Mouse (Mus musculus) forebrain, embryonic 14.5 days (tissue): Measurements from ENCODE around the gene Ptgs2. TPM values are rescaled to one million over a fixed set of nuclear protein-coding genes. Genes with fewer than 3 reads are reported as not detected.

Source experiments
- ATAC-seq: fragments of 200-750 bp; cut with Nextera tagmentation; 2 replicates; pipeline ENCODE4 v1.8.0; 2017; ENCODE audit warnings: mild to moderate bottlenecking, moderate library complexity
- DNase-seq: peaks from one replicate; pipeline ENCODE4 v3.0.0-alpha.2; 2015; ENCODE audit warnings: low spot score
- H3K27ac ChIP-seq: fragments of 300-500 bp; sonication (generic); 2 replicates; pipeline ENCODE4 v1.5.1; 2014; ENCODE audit warnings: low read depth, mild to moderate bottlenecking, control low read depth, low read length, moderate library complexity
- H3K27me3 ChIP-seq: fragments of 300-500 bp; sonication (generic); replicated peaks from 2 replicates; pipeline ENCODE4 v1.6.1; 2014; ENCODE audit warnings: low read length, control low read depth, mixed read lengths; ENCODE audit not compliant: control insufficient read depth, insufficient read depth
- H3K36me3 ChIP-seq: fragments of 300-500 bp; sonication (generic); 2 replicates; pipeline ENCODE4 v1.6.1; 2014; ENCODE audit warnings: low read length, control low read depth; ENCODE audit not compliant: control insufficient read depth, insufficient read depth
- H3K4me1 ChIP-seq: fragments of 300-500 bp; sonication (generic); 2 replicates; pipeline ENCODE4 v1.6.1; 2014; ENCODE audit warnings: antibody characterized with exemption, low read length, control low read depth; ENCODE audit not compliant: control insufficient read depth, insufficient read depth
- H3K4me2 ChIP-seq: fragments of 300-500 bp; sonication (generic); 2 replicates; pipeline ENCODE4 v1.6.1; 2014; ENCODE audit warnings: mild to moderate bottlenecking, control low read depth, low read length
- H3K4me3 ChIP-seq: fragments of 300-500 bp; sonication (generic); 2 replicates; pipeline ENCODE4 v1.5.1; 2014; ENCODE audit warnings: low read depth, low read length, control low read depth
- H3K9ac ChIP-seq: fragments of 300-500 bp; sonication (generic); 2 replicates; pipeline ENCODE4 v1.6.1; 2014; ENCODE audit warnings: mild to moderate bottlenecking, low read length, control low read depth, moderate library complexity
- H3K9me3 ChIP-seq: fragments of 300-500 bp; sonication (generic); replicated peaks from 2 replicates; pipeline ENCODE4 v1.6.1; 2016; ENCODE audit warnings: low read length, control low read depth, mixed read lengths; ENCODE audit not compliant: control insufficient read depth
- WGBS: fragments of 180-500 bp; shearing (Covaris S2); extraction: QIAGEN DNeasy Blood & Tissue Kit; methylation state at CpG from one replicate; pipeline ENCODE4 v1.1.7; 2014; 5-methylcytosine and 5-hydroxymethylcytosine counted together
- polyA plus RNA-seq: library from polyadenylated mRNA; unstranded; fragments of >200 nt; fragmentation: Nextera tagmentation; extraction: Ambion mirVana; gene quantifications from 2 replicates; pipeline ENCODE4 v1.2.1, GENCODE M21; 2014

Gene Ptgs2
- not detected in 2 replicates for polyA plus RNA-seq

DNA sequence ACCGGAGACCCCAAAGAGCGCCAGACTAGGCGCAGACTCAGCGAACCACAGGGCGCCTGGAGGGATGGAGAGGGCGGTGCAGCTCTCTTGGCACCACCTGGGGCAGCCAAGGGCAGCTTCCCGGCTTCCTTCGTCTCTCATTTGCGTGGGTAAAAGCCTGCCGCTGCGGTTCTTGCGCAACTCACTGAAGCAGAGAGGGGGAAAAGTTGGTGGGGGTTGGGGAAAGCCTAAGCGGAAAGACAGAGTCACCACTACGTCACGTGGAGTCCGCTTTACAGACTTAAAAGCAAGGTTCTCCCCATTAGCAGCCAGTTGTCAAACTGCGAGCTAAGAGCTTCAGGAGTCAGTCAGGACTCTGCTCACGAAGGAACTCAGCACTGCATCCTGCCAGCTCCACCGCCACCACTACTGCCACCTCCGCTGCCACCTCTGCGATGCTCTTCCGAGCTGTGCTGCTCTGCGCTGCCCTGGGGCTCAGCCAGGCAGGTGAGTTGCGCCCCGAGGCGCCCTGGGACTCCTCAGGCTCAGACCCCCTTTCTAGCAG, at the start of gene Ptgs2:
Gene Ptgs2, plus strand, starts transcription at position 242 of the 544 bp plus-strand sequence.
- Histone ChIP-seq H3K27me3 (no peaks in the 10 kb centered on the region), H3K4me2 (peak within 1 kb of the TSS; percentile 82), H3K9me3 (no peaks in the 10 kb centered on the region), H3K4me3 (peak within 1 kb of the TSS; percentile 42), H3K9ac (peak within 1 kb of the TSS; percentile 53), H3K36me3 (no peaks in the 10 kb centered on the region), H3K4me1 (peaks cover 6% of the 10 kb centered on the region; the same call in 1 of the 2 replicates), H3K27ac (no peak within 1 kb of the TSS)
- under 1% methylated on average over 26 of the region's 26 CpGs for WGBS
- DNase-seq: peak; percentile 44
- peak; percentile 86 for ATAC-seq

DNA sequence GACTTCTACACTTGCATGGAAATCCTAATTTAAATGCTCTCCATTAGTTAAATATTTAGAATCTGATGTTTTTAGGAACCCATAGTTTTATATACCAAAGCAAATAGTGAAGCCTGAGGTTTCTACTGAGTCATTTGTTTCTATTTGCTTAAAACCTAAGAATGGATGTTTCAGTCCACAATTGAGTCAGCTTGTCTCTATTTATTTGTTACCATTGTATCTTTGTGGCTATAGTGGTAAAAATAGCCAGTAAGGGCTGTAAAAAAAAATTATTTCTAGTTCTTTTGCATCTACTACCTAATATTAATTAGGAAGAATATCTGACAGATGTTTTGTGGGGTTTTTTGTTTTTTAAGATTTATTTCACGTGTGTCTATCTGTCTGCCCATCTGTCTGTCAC, 49.6 kb upstream of the Ptgs2 start:
- 70% methylated on average over 1 of the region's 1 CpGs for WGBS
- H3K4me3 ChIP-seq: no peak overlapping the region
- ATAC-seq (no peak), DNase-seq (no peak)
- H3K27me3 ChIP-seq: no peaks in the 10 kb centered on the region
- H3K4me2 ChIP-seq: no peak overlapping the region
- no peak overlapping the region for H3K27ac ChIP-seq
- H3K9ac ChIP-seq: no peak overlapping the region
- no peaks in the 10 kb centered on the region for H3K9me3 ChIP-seq
- no peaks in the 10 kb centered on the region for H3K4me1 ChIP-seq
- H3K36me3 ChIP-seq: no peaks in the 10 kb centered on the region

DNA sequence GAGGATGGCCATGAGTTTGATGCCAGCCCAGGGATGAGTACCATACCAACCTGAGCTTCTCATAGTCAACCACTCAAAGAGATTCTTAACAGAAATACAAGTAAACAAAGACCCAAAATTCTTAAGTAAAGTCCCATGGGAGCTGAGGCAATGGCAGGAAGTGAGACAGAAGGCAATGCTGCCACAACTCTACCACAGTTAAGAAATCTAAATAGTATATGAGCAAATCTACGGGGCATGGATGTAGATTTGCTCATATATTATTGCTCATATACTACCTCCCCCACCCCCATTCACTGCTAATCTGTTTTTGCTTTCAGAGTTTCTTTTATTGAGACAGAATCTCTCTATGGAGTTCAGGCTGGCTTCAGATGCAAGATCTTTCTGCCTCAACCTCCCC, 34.1 kb upstream of the Ptgs2 start:
- 88% methylated on average over 1 of the region's 1 CpGs for WGBS
- H3K27me3 ChIP-seq: no peaks in the 10 kb centered on the region
- no peak overlapping the region for H3K4me3 ChIP-seq
- no peaks in the 10 kb centered on the region for H3K4me1 ChIP-seq
- no peak overlapping the region for H3K4me2 ChIP-seq
- H3K9ac ChIP-seq: no peak overlapping the region
- H3K36me3 ChIP-seq: no peaks in the 10 kb centered on the region
- no peak overlapping the region for H3K27ac ChIP-seq
- H3K9me3 ChIP-seq: no peaks in the 10 kb centered on the region
- DNase-seq: no peak
- no peak for ATAC-seq

DNA sequence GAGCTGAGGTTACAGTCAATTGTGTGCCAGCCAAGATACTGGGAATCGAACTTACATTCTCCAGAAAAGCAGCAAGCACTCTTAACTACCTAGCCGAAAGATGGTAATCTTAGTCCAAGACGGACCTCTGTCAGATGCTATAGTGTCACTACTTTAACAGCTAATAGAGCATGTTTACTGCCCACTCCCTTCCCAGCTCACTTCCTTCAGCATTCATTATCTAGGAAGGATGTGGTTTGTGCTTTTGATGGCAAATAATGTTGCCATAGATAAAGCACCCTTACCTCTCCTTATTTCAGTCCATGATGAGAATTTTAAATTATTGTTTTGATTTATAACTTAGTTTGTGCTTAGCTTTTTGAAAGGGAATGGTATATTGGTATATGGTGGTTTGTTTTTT, 27.0 kb upstream of the Ptgs2 start:
- H3K9ac ChIP-seq: no peak overlapping the region
- H3K4me3 ChIP-seq: no peak overlapping the region
- no peak overlapping the region for H3K4me2 ChIP-seq
- H3K27ac ChIP-seq: no peak overlapping the region
- ATAC-seq (no peak), DNase-seq (no peak)
- H3K4me1 ChIP-seq: no peaks in the 10 kb centered on the region
- H3K36me3 ChIP-seq: no peaks in the 10 kb centered on the region
- H3K9me3 ChIP-seq: no peaks in the 10 kb centered on the region
- no peaks in the 10 kb centered on the region for H3K27me3 ChIP-seq
- whole genome bisulfite sequencing: 88% methylated on average over 3 of the region's 3 CpGs

DNA sequence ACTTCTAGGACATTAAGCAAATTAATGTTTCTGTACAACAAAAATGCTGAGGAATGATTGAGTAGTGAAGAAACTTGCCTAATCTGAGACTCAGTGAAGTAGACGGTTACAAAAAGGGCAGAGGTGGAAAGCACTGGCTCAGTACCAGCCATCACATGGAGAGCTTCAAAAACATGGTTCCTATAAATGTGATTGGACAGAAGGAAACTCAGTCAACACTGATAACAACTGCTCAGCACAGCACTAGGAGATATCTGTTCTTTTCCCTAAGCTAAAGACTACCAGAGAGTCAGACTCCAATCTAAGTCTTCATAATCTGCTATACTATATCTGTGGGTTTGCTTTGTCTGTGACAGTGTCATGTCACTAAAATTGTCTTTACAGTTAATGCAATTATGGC, 25.2 kb upstream of the Ptgs2 start:
- ATAC-seq (no peak), DNase-seq (no peak)
- Histone ChIP-seq H3K27me3 (no peaks in the 10 kb centered on the region), H3K9ac (no peak overlapping the region), H3K36me3 (no peaks in the 10 kb centered on the region), H3K4me2 (no peak overlapping the region), H3K4me1 (no peaks in the 10 kb centered on the region), H3K4me3 (no peak overlapping the region), H3K9me3 (no peaks in the 10 kb centered on the region), H3K27ac (no peak overlapping the region)
- 89% methylated on average over 1 of the region's 1 CpGs for WGBS

DNA sequence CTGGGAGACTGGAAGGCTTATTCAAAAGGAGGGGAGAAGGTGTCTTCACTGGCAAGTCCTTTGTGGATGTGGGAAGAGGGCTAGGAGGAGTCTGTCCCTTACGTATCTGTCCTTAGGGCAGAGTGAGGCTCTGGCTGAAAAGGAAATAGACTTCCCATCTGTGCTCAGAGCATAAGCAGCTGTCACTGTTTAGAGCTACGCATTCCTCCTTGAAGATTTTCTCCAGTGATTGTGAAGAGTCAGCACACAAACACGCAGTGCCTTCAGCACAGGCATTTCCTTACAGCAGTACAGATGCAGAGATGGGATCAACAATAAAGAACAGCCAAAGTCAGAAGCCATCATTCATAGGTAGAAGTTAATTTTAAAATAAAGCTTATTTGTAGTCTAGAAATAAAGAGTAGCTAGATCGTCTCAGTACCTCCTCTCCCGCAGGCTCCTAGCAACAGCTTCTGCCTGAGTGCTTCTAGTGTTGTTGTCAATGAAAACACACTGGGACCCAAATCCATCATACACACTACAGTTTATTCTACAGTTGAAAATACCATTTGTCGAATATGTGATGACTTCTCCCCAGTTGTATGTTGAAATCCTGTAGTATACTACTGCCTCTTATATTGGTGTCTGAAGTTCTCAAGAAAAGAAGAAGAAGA, 10.7 kb upstream of the Ptgs2 start:
- 81% methylated on average over 6 of the region's 6 CpGs for whole genome bisulfite sequencing

DNA sequence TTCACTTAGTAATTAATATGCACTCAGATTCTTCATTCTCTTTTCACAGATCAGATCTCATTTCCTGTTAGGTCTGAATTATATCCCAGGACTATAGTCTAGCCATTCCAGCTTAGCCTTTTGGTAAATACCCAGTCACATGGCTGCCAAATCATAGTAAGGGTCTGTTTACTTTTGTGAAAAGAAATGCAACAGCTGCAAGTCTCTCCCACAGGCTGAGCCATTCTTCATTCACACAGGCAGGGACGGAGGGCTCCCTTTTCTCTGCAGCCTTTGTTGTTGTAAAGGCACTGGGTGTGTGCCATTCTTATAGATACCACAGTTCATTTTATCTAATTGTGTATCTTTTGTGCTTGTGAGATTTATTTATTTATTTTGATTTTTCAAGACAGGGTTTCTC, 9.6 kb upstream of the Ptgs2 start:
- DNase-seq (peak; percentile 24), ATAC-seq (peak; percentile 40; the same call in 1 of the 2 replicates)
- Histone ChIP-seq H3K4me2 (no peak overlapping the region), H3K9me3 (no peaks in the 10 kb centered on the region; the same call in 1 of the 2 replicates), H3K9ac (no peak overlapping the region), H3K36me3 (no peaks in the 10 kb centered on the region), H3K4me3 (no peak overlapping the region), H3K27me3 (no peaks in the 10 kb centered on the region), H3K4me1 (no peaks in the 10 kb centered on the region), H3K27ac (no peak overlapping the region)
- 22% methylated on average over 1 of the region's 1 CpGs for WGBS

More for the DNA sequence above, 10.7 kb upstream of the Ptgs2 start:
- H3K27me3 ChIP-seq: no peaks in the 10 kb centered on the region
- DNase-seq (no peak), ATAC-seq (no peak)
- no peak overlapping the region for H3K27ac ChIP-seq
- H3K4me2 ChIP-seq: no peak overlapping the region
- H3K4me1 ChIP-seq: no peaks in the 10 kb centered on the region
- H3K4me3 ChIP-seq: no peak overlapping the region
- H3K9ac ChIP-seq: no peak overlapping the region
- no peaks in the 10 kb centered on the region for H3K36me3 ChIP-seq
- H3K9me3 ChIP-seq: no peaks in the 10 kb centered on the region; the same call in 1 of the 2 replicates

DNA sequence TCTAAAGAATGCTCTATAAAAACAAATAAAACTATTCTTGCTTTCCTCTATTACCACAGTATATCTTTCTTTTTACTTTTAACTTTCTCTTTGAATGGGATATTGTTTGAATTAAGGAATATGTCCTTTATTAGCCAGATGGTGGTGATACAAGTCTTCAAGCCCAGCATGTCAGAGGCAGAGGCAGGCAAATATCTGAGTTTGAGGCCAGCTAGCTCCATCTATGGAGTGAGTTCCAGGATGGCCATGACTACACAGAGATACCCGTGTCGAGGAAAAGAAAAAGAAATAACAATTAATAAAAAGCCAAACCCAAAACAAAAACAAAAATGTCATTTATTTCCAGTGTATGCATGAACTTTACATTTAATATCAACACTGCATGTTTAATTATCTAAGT, 2.8 kb upstream of the Ptgs2 start:
- H3K9me3 ChIP-seq: no peaks in the 10 kb centered on the region; the same call in 1 of the 2 replicates
- no peaks in the 10 kb centered on the region for H3K27me3 ChIP-seq
- peaks cover 6% of the 10 kb centered on the region; the same call in 1 of the 2 replicates for H3K4me1 ChIP-seq
- no peak for ATAC-seq
- no peak overlapping the region for H3K4me3 ChIP-seq
- no peak overlapping the region for H3K4me2 ChIP-seq
- 89% methylated on average over 2 of the region's 2 CpGs for WGBS
- no peaks in the 10 kb centered on the region for H3K36me3 ChIP-seq
- no peak overlapping the region for H3K9ac ChIP-seq
- DNase-seq: no peak
- no peak overlapping the region for H3K27ac ChIP-seq

DNA sequence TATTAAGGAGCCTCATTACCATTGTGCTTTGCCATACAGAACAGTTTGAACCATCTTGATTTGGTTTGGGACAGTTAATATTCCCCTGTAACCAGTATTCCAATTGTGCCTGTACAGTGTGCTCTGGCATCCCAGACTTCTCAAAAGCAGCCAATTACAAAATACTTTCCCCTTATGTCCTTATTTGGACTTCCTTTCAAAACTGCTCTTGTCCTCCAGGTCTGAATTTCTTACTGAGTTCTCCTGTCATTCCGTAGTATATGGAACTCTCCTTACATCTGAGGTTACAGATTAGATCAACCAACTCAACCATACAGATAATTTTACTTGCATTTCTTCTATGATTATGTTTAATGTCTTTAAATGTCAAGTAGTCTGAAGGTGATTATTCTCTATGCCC, 2.1 kb upstream of the Ptgs2 start:
- Histone ChIP-seq H3K9me3 (no peaks in the 10 kb centered on the region; the same call in 1 of the 2 replicates), H3K4me3 (no peak overlapping the region), H3K9ac (no peak overlapping the region), H3K27ac (no peak overlapping the region), H3K27me3 (no peaks in the 10 kb centered on the region), H3K36me3 (no peaks in the 10 kb centered on the region), H3K4me2 (no peak overlapping the region), H3K4me1 (peaks cover 6% of the 10 kb centered on the region; the same call in 1 of the 2 replicates)
- ATAC-seq (no peak), DNase-seq (no peak)
- WGBS: 79% methylated on average over 1 of the region's 1 CpGs
